Mouse (Mus musculus) right cerebral cortex, postnatal 4 days (tissue): Measurements from ENCODE around the gene Scp2.
"Not testable (repeated sequence)": the region's sequence is repeated elsewhere in the genome, so short reads cannot be mapped to it uniquely, and the experiment has no call there.

Experiments
- DNase-seq: peaks from one replicate; pipeline ENCODE4 v3.0.0-alpha.2; 2022

Scp2 gene

GRCm38 (mm10) chr4:108144880-108145279, at the start of gene Scp2:
Gene Scp2, minus strand, starts transcription at chr4:108144998.
- DNase-seq, result no peak

DNA sequence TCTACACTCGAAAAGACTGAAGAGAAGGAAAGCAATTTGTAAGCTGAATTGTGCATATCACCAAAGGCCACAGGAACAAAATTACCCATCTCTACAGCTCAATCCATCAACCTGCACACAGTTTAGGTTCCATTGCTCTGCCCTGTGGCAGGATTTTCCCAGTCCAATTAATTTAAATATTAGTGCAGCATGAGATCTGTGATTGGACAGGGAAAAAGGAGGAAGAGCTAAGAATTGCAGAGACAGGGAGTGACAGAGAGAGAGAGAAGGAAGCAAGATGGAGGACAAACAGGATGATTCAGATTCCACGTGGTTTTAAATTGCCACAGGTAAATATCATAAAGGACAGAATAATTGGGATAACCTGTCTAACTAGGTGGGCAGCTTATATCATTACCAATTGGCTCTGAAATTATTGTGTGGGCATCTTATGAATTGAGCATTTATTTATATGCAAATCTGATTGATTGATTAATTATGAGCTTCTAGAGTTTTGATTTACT, 48.1 kb upstream of the Scp2 start:
- DNase-seq, result no peak

- no peak for DNase-seq
Observed at GRCm38 (mm10) chr4:108182278-108182677, 37.5 kb upstream of the Scp2 start.

- no peak for DNase-seq
Observed at GRCm38 (mm10) chr4:108168056-108168455, 23.3 kb upstream of the Scp2 start.

- DNase-seq, result no peak
Observed at GRCm38 (mm10) chr4:108166874-108167273, 22.1 kb upstream of the Scp2 start.

- peak; percentile 29 for DNase-seq
Observed at GRCm38 (mm10) chr4:108165152-108165895, 20.5 kb upstream of the Scp2 start, which contains the start of gene Echdc2. Gene Echdc2, plus strand, starts transcription at chr4:108165437.

- no peak for DNase-seq
Observed at GRCm38 (mm10) chr4:108163291-108163690, 18.5 kb upstream of the Scp2 start.

DNA sequence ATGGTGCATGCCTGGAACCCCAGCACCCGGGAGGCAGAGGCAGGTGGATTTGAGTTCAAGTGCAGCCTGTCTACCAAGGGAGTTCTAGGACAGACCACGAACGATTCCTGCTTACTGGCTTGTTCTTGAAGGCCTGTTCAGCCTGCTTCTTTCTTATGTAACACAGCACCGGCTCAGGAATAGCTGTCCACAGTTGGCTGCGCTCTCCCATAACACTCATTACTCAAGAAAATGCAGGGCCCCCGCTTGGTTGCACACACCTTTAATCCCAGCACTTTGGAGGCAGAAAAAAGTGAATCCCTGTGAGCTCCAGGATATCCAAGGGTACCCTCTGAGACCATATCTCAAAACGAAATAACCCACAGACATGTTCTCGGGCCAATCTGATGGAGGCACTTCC, 17.1 kb upstream of the Scp2 start:
- DNase-seq, result no peak

DNA sequence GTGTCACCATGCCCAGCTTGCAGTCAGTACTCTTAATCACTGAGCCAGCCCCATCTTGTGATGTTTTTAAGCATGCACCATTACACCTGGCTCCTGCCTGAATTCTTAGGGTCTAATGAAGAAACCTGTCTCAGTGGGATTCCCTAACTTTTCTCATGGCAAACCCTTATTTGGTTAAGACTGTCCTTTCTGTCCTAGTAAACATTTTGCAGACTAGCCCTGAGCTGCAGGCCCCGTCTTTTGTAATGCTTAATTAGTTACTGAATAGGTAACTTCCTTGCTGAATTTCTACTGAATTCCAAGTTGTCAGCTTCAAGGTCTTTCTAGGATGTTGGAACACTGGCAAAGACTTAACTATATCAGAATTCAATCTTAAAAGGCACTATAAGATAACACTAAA, 10.3 kb upstream of the Scp2 start:
- not testable (repeated sequence) for DNase-seq

GRCm38 (mm10) chr4:108145554-108145953, 756 bp upstream of the Scp2 start:
- DNase-seq, result not testable (repeated sequence)

DNA sequence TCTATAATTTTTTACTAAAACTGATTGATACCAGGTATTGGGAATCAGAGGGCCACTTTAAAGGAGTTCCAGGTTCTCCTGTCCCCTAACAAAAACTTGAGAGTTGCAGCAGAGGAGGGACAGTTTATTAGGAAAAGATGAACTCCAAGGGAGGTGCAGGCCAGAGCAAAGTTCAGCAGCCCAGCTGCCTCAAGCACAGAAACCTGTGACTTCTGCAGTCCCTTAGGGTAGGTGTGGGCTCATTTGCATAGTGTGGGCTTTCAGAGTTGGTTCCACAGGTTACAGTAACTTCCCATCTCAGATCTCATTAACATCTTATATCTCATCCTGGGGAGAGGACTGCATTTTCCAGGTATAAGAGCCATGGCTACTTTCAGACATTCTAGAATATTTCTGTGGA, 1.0 kb downstream of the Scp2 start:
- DNase-seq, result no peak

DNA sequence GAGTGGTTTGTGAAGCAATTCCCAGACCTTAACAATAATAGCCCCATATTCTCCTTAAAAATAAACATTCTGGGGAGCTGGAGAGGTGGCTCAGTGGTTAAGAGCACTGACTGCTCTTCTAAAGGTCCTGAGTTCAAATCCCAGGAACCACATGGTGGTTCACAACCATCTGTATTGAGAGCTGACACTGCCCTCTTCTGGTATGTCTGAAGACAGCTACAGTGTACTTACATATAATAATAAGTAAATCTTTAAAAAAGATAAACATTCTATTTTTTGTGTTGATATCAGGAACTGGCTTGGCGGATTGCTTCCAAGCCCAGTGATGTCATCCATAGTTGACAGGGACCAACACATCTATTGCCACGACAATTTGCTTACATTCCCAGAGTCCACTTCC, 1.6 kb downstream of the Scp2 start:
- DNase-seq, result not testable (repeated sequence)

DNA sequence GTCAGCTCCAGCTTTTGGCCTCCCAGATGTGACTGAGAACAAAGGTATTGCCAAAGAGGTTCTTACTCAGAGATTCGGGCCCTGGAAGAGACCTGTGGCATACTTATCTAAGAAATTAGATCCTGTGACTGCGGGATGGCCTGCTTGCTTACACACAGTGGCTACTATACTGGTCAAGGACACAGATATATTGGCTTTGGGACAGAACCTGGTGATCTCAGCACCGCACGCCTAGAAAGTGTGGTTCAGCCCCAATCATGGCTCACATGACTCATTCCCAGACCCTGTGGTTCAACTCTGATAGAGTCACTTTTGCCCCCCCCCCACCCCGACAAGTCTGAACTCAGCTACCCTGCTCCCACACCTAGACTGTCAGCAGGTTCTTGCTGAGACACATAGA, 7.9 kb downstream of the Scp2 start:
- no peak for DNase-seq

DNA sequence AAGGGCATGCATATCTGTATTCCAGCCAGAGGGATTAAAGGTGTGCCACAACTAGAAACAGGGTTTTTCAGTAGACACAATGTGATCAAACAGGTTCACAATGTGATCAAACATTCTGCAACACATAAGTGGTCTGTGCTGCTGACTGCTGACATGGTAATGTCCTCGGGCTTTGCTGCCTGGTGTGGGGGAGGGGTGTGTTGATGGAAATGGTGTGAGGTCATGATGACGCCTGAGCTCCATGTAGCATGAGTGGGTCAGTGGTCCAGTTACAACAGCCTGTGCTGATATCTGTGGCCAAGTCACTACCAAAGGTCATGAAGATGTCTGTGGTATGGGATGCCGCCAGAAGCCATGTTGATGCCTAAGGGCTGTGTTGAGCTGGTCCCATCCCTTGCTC, 14.3 kb downstream of the Scp2 start:
- no peak for DNase-seq

DNA sequence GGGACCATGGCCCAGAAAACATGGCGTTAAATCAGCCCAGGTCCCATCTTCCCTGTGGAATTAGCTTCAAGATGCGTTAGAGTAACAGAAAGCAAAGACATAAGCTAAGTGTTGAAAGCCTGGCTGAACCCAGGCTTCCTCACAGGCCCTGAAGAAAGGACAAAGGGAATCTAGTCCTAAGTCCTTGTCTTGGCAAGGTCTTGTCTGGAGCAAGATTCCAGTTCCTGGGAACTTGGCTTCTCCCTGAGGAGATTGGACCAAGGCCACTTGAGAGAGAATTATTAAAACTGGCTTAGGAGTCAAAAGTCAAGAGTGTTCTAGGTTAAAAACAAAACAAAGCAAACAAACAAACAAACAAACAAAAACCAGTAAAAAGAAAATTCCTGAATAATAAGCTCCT, 16.5 kb downstream of the Scp2 start:
- DNase-seq, result no peak

- no peak for DNase-seq
Observed at GRCm38 (mm10) chr4:108127516-108127915, 17.3 kb downstream of the Scp2 start.

DNA sequence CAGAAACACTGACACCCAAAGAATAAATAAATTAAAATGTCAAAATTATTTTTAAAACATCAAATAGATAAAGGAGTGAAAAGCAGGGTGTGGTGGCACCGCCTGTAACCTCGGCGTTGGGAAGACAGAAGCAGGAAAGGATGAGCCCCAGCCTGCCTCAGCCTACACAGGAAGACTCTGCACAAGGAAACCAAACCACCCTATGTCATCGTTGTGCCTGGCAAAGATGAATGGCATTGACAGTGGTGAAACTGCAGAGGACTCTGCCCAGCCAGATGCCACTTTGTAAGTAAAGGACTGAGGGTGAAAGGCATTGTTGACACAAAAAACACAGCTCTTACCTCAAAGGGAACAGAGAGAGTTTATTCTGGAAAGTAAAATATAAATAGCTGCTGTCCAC, 18.5 kb downstream of the Scp2 start:
- no peak for DNase-seq

DNA sequence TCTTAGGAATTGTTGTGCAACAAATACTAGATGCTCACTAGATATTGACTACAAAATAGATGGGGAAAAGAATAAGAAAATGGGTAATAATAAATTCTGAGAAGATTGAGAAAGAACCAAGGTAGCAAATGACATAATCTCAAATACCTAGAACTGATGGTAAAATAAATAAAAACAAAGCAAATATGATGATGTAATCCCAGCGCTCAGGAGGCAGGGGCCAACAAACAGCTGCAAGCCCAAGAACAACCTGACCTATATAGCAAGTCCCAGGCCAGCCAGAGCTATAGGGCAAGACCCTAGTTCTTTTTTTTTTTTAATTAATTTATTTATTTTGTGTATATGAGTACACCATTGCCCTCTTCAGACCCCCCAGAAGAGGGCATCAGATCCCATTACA, 20.7 kb downstream of the Scp2 start:
- no peak for DNase-seq

- peak; percentile 90 for DNase-seq
Observed at GRCm38 (mm10) chr4:108117924-108118876, 26.6 kb downstream of the Scp2 start.

DNA sequence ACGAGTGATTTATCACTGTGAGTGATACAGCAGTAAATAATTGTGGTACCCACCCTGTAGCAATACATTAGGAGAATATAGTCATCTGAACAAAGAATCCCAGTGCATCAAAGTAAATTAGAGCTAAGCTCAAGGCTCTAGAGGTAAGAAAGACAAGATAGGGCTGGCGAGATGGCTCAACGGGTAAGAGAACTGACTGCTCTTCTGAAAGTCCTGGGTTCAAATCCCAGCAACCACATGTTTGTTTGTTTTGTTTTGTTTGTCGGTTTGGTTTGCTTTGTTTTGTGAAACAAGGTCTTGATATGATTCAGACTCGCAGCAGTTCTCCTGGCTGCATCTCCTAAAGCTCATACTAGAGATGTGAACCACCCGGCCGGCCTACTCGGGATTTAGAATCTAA, 27.3 kb downstream of the Scp2 start:
- peak; percentile 8 for DNase-seq

DNA sequence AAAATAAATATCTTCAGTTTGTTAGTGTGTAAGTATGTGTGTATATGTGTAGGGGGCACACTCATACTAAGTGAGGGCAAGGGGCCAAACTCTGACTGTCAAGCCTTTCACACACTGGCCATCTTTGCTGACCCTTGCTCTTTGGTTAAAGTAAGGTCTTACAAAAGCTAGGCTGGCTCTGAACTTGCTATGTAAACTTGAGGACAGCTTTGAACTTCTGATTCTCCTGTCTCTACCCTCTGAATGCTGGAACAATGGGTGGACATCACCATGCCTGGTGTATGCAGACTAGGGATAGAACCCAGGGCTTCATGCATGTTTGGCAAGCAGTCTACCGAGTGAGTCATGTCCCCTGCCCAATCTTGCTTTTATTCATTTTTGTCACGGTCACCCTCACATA, 28.3 kb downstream of the Scp2 start:
- no peak for DNase-seq

- no peak for DNase-seq
Observed at GRCm38 (mm10) chr4:108110706-108111105, 34.1 kb downstream of the Scp2 start.

- no peak for DNase-seq
Observed at GRCm38 (mm10) chr4:108109728-108110127, 35.1 kb downstream of the Scp2 start.

DNA sequence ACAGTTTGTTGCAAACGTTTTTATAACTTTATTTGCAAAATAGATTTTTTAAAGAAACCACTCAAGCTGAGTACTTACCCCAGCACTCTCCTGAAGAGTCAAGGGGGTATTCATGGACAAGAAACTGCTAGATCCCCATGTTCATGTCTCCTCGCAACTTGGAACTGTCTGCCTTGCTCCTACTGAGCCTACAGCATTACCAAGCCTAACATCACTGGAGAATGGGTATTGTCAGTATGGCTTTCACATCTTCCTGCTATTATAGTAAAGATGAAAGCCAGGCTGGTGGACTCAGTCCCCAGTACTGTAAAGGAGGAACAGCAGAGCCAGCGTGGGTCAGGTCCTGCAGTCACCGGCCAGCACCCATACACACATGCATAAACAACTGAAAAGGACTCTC, 48.5 kb downstream of the Scp2 start, which contains the start of gene Podn:
Gene Podn, minus strand, starts transcription at position 101 of the 400 bp plus-strand sequence.
- no peak for DNase-seq
